Mouse (Mus musculus) hindbrain, embryonic 14.5 days (tissue): Measurements from ENCODE around the gene Gfm2. TPM values are rescaled to one million over a fixed set of nuclear protein-coding genes. Genes with fewer than 3 reads are reported as not detected.
A peak's percentile ranks its signal among the peaks of the same experiment; 100 is the strongest.
"Not testable (repeated sequence)": the region's sequence is repeated elsewhere in the genome, so short reads cannot be mapped to it uniquely, and the experiment has no call there.

ENCODE experiments used
- ATAC-seq: fragments of 200-750 bp; cut with Nextera tagmentation; 2 replicates; pipeline ENCODE4 v1.8.0; 2017; ENCODE audit warnings: moderate number of reproducible peaks, mild to moderate bottlenecking, moderate TSS enrichment, moderate library complexity; ENCODE audit not compliant: low FRiP score
- DNase-seq: peaks from one replicate; pipeline ENCODE4 v3.0.0-alpha.2; 2015; ENCODE audit warnings: low spot score
- H3K27ac ChIP-seq: fragments of 300-500 bp; sonication (generic); 2 replicates; pipeline ENCODE4 v1.5.1; 2014; ENCODE audit warnings: mild to moderate bottlenecking, moderate library complexity
- H3K27me3 ChIP-seq: fragments of 300-500 bp; sonication (generic); 2 replicates; pipeline ENCODE4 v1.6.1; 2014; ENCODE audit warnings: mild to moderate bottlenecking, low read length, mixed read lengths; ENCODE audit not compliant: control insufficient read depth, insufficient read depth
- H3K36me3 ChIP-seq: fragments of 300-500 bp; sonication (generic); replicated peaks from 2 replicates; pipeline ENCODE4 v1.6.1; 2014; ENCODE audit not compliant: control insufficient read depth, insufficient read depth
- H3K4me1 ChIP-seq: fragments of 300-500 bp; sonication (generic); replicated peaks from 2 replicates; pipeline ENCODE4 v1.6.1; 2014; ENCODE audit warnings: antibody characterized with exemption, low read length, mixed read lengths; ENCODE audit not compliant: control insufficient read depth, insufficient read depth
- H3K4me2 ChIP-seq: fragments of 300-500 bp; sonication (generic); replicated peaks from 2 replicates; pipeline ENCODE4 v1.6.1; 2014; ENCODE audit warnings: mild to moderate bottlenecking, moderate library complexity
- H3K4me3 ChIP-seq: fragments of 300-500 bp; sonication (generic); replicated peaks from 2 replicates; pipeline ENCODE4 v1.5.1; 2014; ENCODE audit warnings: mild to moderate bottlenecking, low read length
- H3K9ac ChIP-seq: fragments of 300-500 bp; sonication (generic); 2 replicates; pipeline ENCODE4 v1.6.1; 2014
- H3K9me3 ChIP-seq: fragments of 300-500 bp; sonication (generic); 2 replicates; pipeline ENCODE4 v1.6.1; 2016; ENCODE audit warnings: low read length; ENCODE audit not compliant: control insufficient read depth
- WGBS: fragments of 180-500 bp; shearing (Covaris S2); extraction: QIAGEN DNeasy Blood & Tissue Kit; methylation state at CpG from one replicate; pipeline ENCODE4 v1.1.7; 2014; 5-methylcytosine and 5-hydroxymethylcytosine counted together
- polyA plus RNA-seq: library from polyadenylated mRNA; unstranded; fragments of >200 nt; fragmentation: Nextera tagmentation; extraction: Ambion mirVana; gene quantifications from 2 replicates; pipeline ENCODE4 v1.2.1, GENCODE M21; 2014

The Gfm2 gene
- polyA plus RNA-seq, 1 experiment from 2014 or later = 33.5 TPM

- WGBS = no CpG with 5 or more reads among the region's 2 CpGs
- H3K4me2 ChIP-seq, DNase-seq, H3K9me3 ChIP-seq, ATAC-seq, H3K9ac ChIP-seq, H3K27me3 ChIP-seq, H3K4me1 ChIP-seq, H3K27ac ChIP-seq, H3K4me3 ChIP-seq: not testable (repeated sequence)
- H3K36me3 ChIP-seq = peaks cover 60% of the 10 kb centered on the region
These were observed 7.3 kb upstream of the Gfm2 start for GRCm38 (mm10) chr13:97130413-97130812.

GRCm38 (mm10) chr13:97138404-97138931 is 731 bp downstream of the Gfm2 start:
- not testable (repeated sequence) for ATAC-seq
- WGBS = 31% methylated on average over 8 of the region's 8 CpGs
- peak overlapping the region; percentile 89 for H3K27ac ChIP-seq

GRCm38 (mm10) chr13:97142321-97142720 is 4.6 kb downstream of the Gfm2 start:
- peaks cover 8% of the 10 kb centered on the region for H3K4me1 ChIP-seq
- no peak overlapping the region for H3K4me3 ChIP-seq
- no peak overlapping the region for H3K9ac ChIP-seq
- no peak overlapping the region for H3K4me2 ChIP-seq
- ATAC-seq (no peak), DNase-seq (no peak)
- no peaks in the 10 kb centered on the region for H3K27me3 ChIP-seq
- peaks cover 40% of the 10 kb centered on the region for H3K36me3 ChIP-seq
- 94% methylated on average over 7 of the region's 7 CpGs for WGBS
- no peaks in the 10 kb centered on the region for H3K9me3 ChIP-seq
- no peak overlapping the region for H3K27ac ChIP-seq

More at GRCm38 (mm10) chr13:97138404-97138931, 731 bp downstream of the Gfm2 start:
- not testable (repeated sequence) for H3K27me3 ChIP-seq, H3K9me3 ChIP-seq, DNase-seq
- Histone ChIP-seq H3K36me3 (peaks cover 40% of the 10 kb centered on the region), H3K9ac (peak overlapping the region; percentile 94), H3K4me1 (peaks cover 16% of the 10 kb centered on the region), H3K4me3 (peak overlapping the region; percentile 87), H3K4me2 (peak overlapping the region; percentile 48)

- no peak for ATAC-seq
- 61% methylated on average over 4 of the region's 4 CpGs for WGBS
These were observed 8.1 kb downstream of the Gfm2 start for GRCm38 (mm10) chr13:97145834-97146233.

GRCm38 (mm10) chr13:97175520-97176264 is 38.0 kb downstream of the Gfm2 start:
- H3K27ac ChIP-seq = no peak overlapping the region
- no peaks in the 10 kb centered on the region for H3K27me3 ChIP-seq
- H3K4me1 ChIP-seq = no peaks in the 10 kb centered on the region
- no peaks in the 10 kb centered on the region for H3K9me3 ChIP-seq
- ATAC-seq (no peak), DNase-seq (no peak)
- peaks cover 87% of the 10 kb centered on the region for H3K36me3 ChIP-seq
- H3K4me2 ChIP-seq = no peak overlapping the region
- H3K4me3 ChIP-seq = no peak overlapping the region
- H3K9ac ChIP-seq = no peak overlapping the region
- 91% methylated on average over 10 of the region's 10 CpGs for WGBS

More at GRCm38 (mm10) chr13:97145834-97146233, 8.1 kb downstream of the Gfm2 start:
- no peak overlapping the region for H3K4me2 ChIP-seq
- no peak overlapping the region for H3K27ac ChIP-seq
- peak; percentile 68 for DNase-seq
- no peaks in the 10 kb centered on the region for H3K27me3 ChIP-seq
- peaks cover 71% of the 10 kb centered on the region for H3K36me3 ChIP-seq
- H3K4me3 ChIP-seq = no peak overlapping the region
- H3K9me3 ChIP-seq = no peaks in the 10 kb centered on the region
- H3K9ac ChIP-seq = no peak overlapping the region
- H3K4me1 ChIP-seq = no peaks in the 10 kb centered on the region

GRCm38 (mm10) chr13:97176731-97177130 is 39.0 kb downstream of the Gfm2 start:
- Histone ChIP-seq H3K9ac (no peak overlapping the region), H3K9me3 (no peaks in the 10 kb centered on the region), H3K4me3 (no peak overlapping the region), H3K36me3 (peaks cover 84% of the 10 kb centered on the region), H3K27me3 (no peaks in the 10 kb centered on the region), H3K4me2 (no peak overlapping the region), H3K4me1 (no peaks in the 10 kb centered on the region), H3K27ac (no peak overlapping the region)
- ATAC-seq (no peak), DNase-seq (no peak)
- WGBS = 94% methylated on average over 5 of the region's 5 CpGs

GRCm38 (mm10) chr13:97178943-97179342 is 41.2 kb downstream of the Gfm2 start:
- DNase-seq (no peak), ATAC-seq (no peak)
- 67% methylated on average over 7 of the region's 7 CpGs for WGBS
- Histone ChIP-seq H3K9ac (no peak overlapping the region), H3K4me3 (no peak overlapping the region), H3K9me3 (no peaks in the 10 kb centered on the region), H3K4me1 (no peaks in the 10 kb centered on the region), H3K27ac (no peak overlapping the region), H3K27me3 (no peaks in the 10 kb centered on the region), H3K36me3 (peaks cover 69% of the 10 kb centered on the region), H3K4me2 (no peak overlapping the region)

GRCm38 (mm10) chr13:97180113-97180828 is 42.5 kb downstream of the Gfm2 start:
- Histone ChIP-seq H3K27ac (no peak overlapping the region), H3K9me3 (no peaks in the 10 kb centered on the region), H3K9ac (no peak overlapping the region), H3K4me2 (no peak overlapping the region), H3K4me1 (no peaks in the 10 kb centered on the region), H3K36me3 (peaks cover 55% of the 10 kb centered on the region), H3K4me3 (no peak overlapping the region), H3K27me3 (no peaks in the 10 kb centered on the region)
- ATAC-seq (no peak), DNase-seq (no peak)
- WGBS = 63% methylated on average over 6 of the region's 6 CpGs

GRCm38 (mm10) chr13:97182821-97183220 is 45.1 kb downstream of the Gfm2 start:
- no peak for ATAC-seq
- Histone ChIP-seq H3K9me3 (no peaks in the 10 kb centered on the region), H3K27me3 (no peaks in the 10 kb centered on the region), H3K4me1 (no peaks in the 10 kb centered on the region), H3K36me3 (peaks cover 32% of the 10 kb centered on the region; the same call in 1 of the 2 replicates), H3K9ac (no peak overlapping the region), H3K4me3 (no peak overlapping the region), H3K4me2 (no peak overlapping the region), H3K27ac (no peak overlapping the region)
- no peak for DNase-seq
- 74% methylated on average over 4 of the region's 4 CpGs for WGBS
